Mouse (Mus musculus) neural tube, embryonic 14.5 days (tissue): ENCODE results near the gene Secisbp2. TPM values are rescaled to one million over a fixed set of nuclear protein-coding genes. Genes with fewer than 3 reads are reported as not detected.
"Not testable (repeated sequence)": the region's sequence is repeated elsewhere in the genome, so short reads cannot be mapped to it uniquely, and the experiment has no call there.

Experiments
- ATAC-seq: fragments of 200-750 bp; cut with Nextera tagmentation; 2 replicates; pipeline ENCODE4 v1.8.0; 2017; ENCODE audit warnings: low read depth, mild to moderate bottlenecking, moderate TSS enrichment, moderate library complexity
- H3K27ac ChIP-seq: fragments of 300-500 bp; sonication (generic); 2 replicates; pipeline ENCODE4 v1.5.1; 2014; ENCODE audit warnings: low read depth, mild to moderate bottlenecking, control low read depth, low read length, moderate library complexity, mixed read lengths
- H3K27me3 ChIP-seq: fragments of 300-500 bp; sonication (generic); 2 replicates; pipeline ENCODE4 v1.6.1; 2014; ENCODE audit warnings: low read length; ENCODE audit not compliant: control insufficient read depth, insufficient read depth
- H3K36me3 ChIP-seq: fragments of 300-500 bp; sonication (generic); 2 replicates; pipeline ENCODE4 v1.6.1; 2014; ENCODE audit warnings: low read length, mixed read lengths; ENCODE audit not compliant: control insufficient read depth, insufficient read depth
- H3K4me1 ChIP-seq: fragments of 300-500 bp; sonication (generic); 2 replicates; pipeline ENCODE4 v1.6.1; 2014; ENCODE audit warnings: low read length; ENCODE audit not compliant: control insufficient read depth, insufficient read depth
- H3K4me2 ChIP-seq: fragments of 300-500 bp; sonication (generic); 2 replicates; pipeline ENCODE4 v1.6.1; 2014; ENCODE audit warnings: mild to moderate bottlenecking, low read depth, low read length, control low read depth
- H3K4me3 ChIP-seq: fragments of 300-500 bp; sonication (generic); 2 replicates; pipeline ENCODE4 v1.5.1; 2014; ENCODE audit warnings: low read depth, low read length, control low read depth, mixed read lengths
- H3K9ac ChIP-seq: fragments of 300-500 bp; sonication (generic); replicated peaks from 2 replicates; pipeline ENCODE4 v1.6.1; 2014; ENCODE audit warnings: low read depth, mild to moderate bottlenecking, control low read depth, low read length, mixed read lengths
- H3K9me3 ChIP-seq: fragments of 300-500 bp; sonication (generic); 2 replicates; pipeline ENCODE4 v1.6.1; 2016; ENCODE audit warnings: low read length; ENCODE audit not compliant: control insufficient read depth
- WGBS: fragments of 180-500 bp; shearing (Covaris S2); extraction: QIAGEN DNeasy Blood & Tissue Kit; methylation state at CpG from one replicate; pipeline ENCODE4 v1.1.7; 2014; 5-methylcytosine and 5-hydroxymethylcytosine counted together
- polyA plus RNA-seq: library from polyadenylated mRNA; unstranded; fragments of >200 nt; fragmentation: Nextera tagmentation; extraction: Ambion mirVana; gene quantifications from 2 replicates; pipeline ENCODE4 v1.2.1, GENCODE M21; 2014

The Secisbp2 gene
- polyA plus RNA-seq, 1 experiment from 2014 or later, result 29.6 TPM

- ATAC-seq, result no peak
- peaks cover 12% of the 10 kb centered on the region; the same call in 1 of the 2 replicates for H3K4me1 ChIP-seq
These were observed 3.3 kb upstream of the Secisbp2 start for GRCm38 (mm10) chr13:51648237-51648636.

GRCm38 (mm10) chr13:51649740-51650139 is 1.8 kb upstream of the Secisbp2 start:
- no peak overlapping the region for H3K4me2 ChIP-seq
- no peak overlapping the region for H3K9ac ChIP-seq
- no peaks in the 10 kb centered on the region for H3K9me3 ChIP-seq
- H3K27ac ChIP-seq, result no peak overlapping the region
- no peaks in the 10 kb centered on the region for H3K27me3 ChIP-seq
- no peak for ATAC-seq
- H3K36me3 ChIP-seq, result no peaks in the 10 kb centered on the region
- peaks cover 12% of the 10 kb centered on the region; the same call in 1 of the 2 replicates for H3K4me1 ChIP-seq
- 73% methylated on average over 1 of the region's 1 CpGs for WGBS
- H3K4me3 ChIP-seq, result no peak overlapping the region

More at GRCm38 (mm10) chr13:51648237-51648636, 3.3 kb upstream of the Secisbp2 start:
- WGBS, result 91% methylated on average over 4 of the region's 4 CpGs
- Histone ChIP-seq H3K36me3 (no peaks in the 10 kb centered on the region), H3K27me3 (no peaks in the 10 kb centered on the region), H3K9me3 (no peaks in the 10 kb centered on the region), H3K27ac (no peak overlapping the region), H3K9ac (no peak overlapping the region), H3K4me2 (no peak overlapping the region), H3K4me3 (no peak overlapping the region)

- WGBS, result 91% methylated on average over 6 of the region's 6 CpGs
- no peaks in the 10 kb centered on the region for H3K27me3 ChIP-seq
- peaks cover 28% of the 10 kb centered on the region for H3K36me3 ChIP-seq
- ATAC-seq, result no peak
- H3K4me2 ChIP-seq, result no peak overlapping the region
- H3K9ac ChIP-seq, result no peak overlapping the region
- H3K4me3 ChIP-seq, result no peak overlapping the region
- H3K27ac ChIP-seq, result no peak overlapping the region
- no peaks in the 10 kb centered on the region for H3K9me3 ChIP-seq
- peaks cover 9% of the 10 kb centered on the region; the same call in 1 of the 2 replicates for H3K4me1 ChIP-seq
These were observed 1.7 kb downstream of the Secisbp2 start for GRCm38 (mm10) chr13:51653159-51653558.

- ATAC-seq, result no peak
- H3K9me3 ChIP-seq, result no peaks in the 10 kb centered on the region
- H3K9ac ChIP-seq, result no peak overlapping the region
- H3K36me3 ChIP-seq, result peaks cover 28% of the 10 kb centered on the region
- no peak overlapping the region for H3K27ac ChIP-seq
- H3K27me3 ChIP-seq, result no peaks in the 10 kb centered on the region
- no peak overlapping the region for H3K4me3 ChIP-seq
- 96% methylated on average over 9 of the region's 9 CpGs for WGBS
- peaks cover 9% of the 10 kb centered on the region; the same call in 1 of the 2 replicates for H3K4me1 ChIP-seq
- no peak overlapping the region for H3K4me2 ChIP-seq
These were observed 2.5 kb downstream of the Secisbp2 start for GRCm38 (mm10) chr13:51653961-51654360.

DNA sequence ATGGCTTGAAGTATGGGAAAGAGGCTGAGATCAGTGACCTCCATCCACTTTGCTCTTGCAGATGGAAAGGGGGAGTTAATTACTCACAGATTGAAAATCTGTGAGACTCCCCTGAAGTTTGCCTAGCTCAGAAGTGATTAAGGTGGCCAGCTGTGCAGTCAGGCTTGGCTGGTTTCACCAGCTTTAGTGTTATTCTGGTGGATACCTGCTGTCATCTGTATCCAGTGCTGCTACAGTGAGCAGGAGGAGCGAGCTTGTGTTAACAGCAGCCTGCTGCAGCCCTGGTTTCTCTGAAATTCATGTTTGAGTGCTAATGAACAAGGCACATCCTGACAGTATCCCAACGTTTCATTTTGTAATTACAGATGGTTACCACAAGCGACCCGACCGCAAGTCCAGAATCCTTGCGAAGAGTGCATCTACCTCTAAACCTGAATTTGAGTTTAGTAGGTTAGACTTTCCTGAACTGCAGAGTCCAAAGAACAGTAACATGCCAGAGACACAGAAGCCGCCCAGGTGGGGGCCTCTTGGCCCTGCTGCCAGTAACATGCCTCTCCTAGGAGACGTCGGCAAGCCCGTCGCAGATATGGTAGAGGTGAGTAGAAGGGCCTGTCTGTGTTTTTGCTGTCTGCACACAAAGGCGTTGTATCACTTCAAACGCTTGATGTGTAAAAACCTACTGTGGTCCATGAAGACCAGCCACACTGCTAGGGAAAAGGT is 5.2 kb downstream of the Secisbp2 start:
- peaks cover 5% of the 10 kb centered on the region; the same call in 1 of the 2 replicates for H3K4me1 ChIP-seq
- no peak for ATAC-seq
- 95% methylated on average over 13 of the region's 13 CpGs for WGBS
- no peak overlapping the region for H3K9ac ChIP-seq
- H3K4me2 ChIP-seq, result no peak overlapping the region
- H3K36me3 ChIP-seq, result peaks cover 45% of the 10 kb centered on the region
- H3K9me3 ChIP-seq, result no peaks in the 10 kb centered on the region
- no peak overlapping the region for H3K27ac ChIP-seq
- H3K4me3 ChIP-seq, result no peak overlapping the region
- no peaks in the 10 kb centered on the region for H3K27me3 ChIP-seq

DNA sequence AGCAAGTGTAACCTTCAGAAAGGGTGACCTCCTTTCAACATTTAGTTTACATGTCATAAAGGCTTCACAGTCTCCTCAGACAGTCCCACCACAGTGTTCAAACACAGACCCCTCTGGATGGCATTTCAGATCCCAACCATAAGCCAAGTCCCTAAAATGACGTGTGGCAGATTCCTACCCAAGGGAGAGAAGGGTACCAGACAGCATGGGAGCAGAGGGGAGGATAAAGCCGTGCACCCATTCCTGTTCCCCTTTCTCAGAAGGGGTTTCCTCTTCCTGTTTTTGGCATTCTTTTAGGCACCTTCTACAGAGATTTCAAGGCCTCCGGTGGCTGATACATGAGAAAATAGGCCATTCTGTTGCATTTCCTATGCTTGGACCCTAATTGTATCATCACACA is 6.6 kb downstream of the Secisbp2 start:
- no peaks in the 10 kb centered on the region for H3K4me1 ChIP-seq
- ATAC-seq, result no peak
- no peak overlapping the region for H3K9ac ChIP-seq
- H3K27me3 ChIP-seq, result no peaks in the 10 kb centered on the region
- no peak overlapping the region for H3K4me3 ChIP-seq
- peaks cover 57% of the 10 kb centered on the region for H3K36me3 ChIP-seq
- no peak overlapping the region for H3K4me2 ChIP-seq
- H3K9me3 ChIP-seq, result no peaks in the 10 kb centered on the region
- no peak overlapping the region for H3K27ac ChIP-seq
- 94% methylated on average over 3 of the region's 3 CpGs for WGBS

DNA sequence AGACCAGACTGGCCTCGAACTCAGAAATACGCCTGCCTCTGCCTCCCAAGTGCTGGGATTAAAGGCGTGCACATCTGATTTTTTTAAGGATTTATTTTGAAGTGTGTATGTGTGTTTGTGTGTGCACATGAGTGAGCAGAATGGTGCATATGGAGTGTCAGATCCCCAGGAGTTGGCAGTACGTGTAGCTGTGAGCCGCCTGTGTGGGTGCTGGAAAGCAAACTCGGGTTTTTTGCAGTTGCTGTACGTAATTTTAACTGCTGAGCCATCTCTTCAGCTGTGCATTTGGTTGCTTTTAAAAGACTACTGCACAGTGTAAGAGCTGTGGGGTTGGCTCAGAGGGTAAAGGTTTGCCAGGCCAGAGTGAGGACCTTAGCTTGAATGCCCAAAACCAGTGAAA is 8.1 kb downstream of the Secisbp2 start:
- ATAC-seq, result no peak
- Histone ChIP-seq H3K27ac (no peak overlapping the region), H3K4me3 (no peak overlapping the region), H3K4me2 (no peak overlapping the region), H3K36me3 (peaks cover 64% of the 10 kb centered on the region), H3K27me3 (no peaks in the 10 kb centered on the region), H3K4me1 (no peaks in the 10 kb centered on the region), H3K9ac (no peak overlapping the region), H3K9me3 (no peaks in the 10 kb centered on the region)
- 98% methylated on average over 7 of the region's 7 CpGs for WGBS

DNA sequence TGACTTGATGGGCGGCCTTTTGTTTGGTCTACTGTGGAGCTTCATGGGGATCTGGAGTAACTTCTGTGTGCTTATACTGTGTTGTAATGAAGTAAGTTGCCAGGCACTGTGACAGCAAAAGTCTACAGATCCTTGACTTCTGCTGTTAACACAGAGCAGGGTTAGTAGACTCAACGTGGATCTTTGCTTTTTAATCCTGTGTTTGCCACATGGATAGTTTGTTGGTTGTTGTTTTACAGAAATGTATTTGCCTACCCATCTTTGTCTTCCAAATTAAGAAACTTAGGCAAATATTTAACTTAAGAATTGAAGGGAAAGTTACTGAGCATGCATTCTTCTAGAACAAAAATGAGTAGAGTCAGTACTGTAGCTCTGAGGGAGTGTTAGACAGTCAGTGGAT is 12.1 kb downstream of the Secisbp2 start:
- peaks cover 58% of the 10 kb centered on the region for H3K36me3 ChIP-seq
- no peak overlapping the region for H3K27ac ChIP-seq
- no peaks in the 10 kb centered on the region for H3K9me3 ChIP-seq
- H3K9ac ChIP-seq, result no peak overlapping the region
- WGBS, result 90% methylated on average over 2 of the region's 2 CpGs
- no peaks in the 10 kb centered on the region for H3K27me3 ChIP-seq
- no peak overlapping the region for H3K4me2 ChIP-seq
- no peaks in the 10 kb centered on the region for H3K4me1 ChIP-seq
- ATAC-seq, result no peak
- H3K4me3 ChIP-seq, result no peak overlapping the region

- not testable (repeated sequence) for H3K27ac ChIP-seq, H3K9ac ChIP-seq, H3K27me3 ChIP-seq, ATAC-seq, H3K4me3 ChIP-seq, H3K9me3 ChIP-seq, H3K4me1 ChIP-seq, H3K4me2 ChIP-seq
- H3K36me3 ChIP-seq, result peaks cover 41% of the 10 kb centered on the region
- WGBS, result 92% methylated on average over 12 of the region's 12 CpGs
These were observed 16.7 kb downstream of the Secisbp2 start for GRCm38 (mm10) chr13:51668195-51668594.
